Mouse (Mus musculus): ENCODE measurements around the gene Ccdc141. TPM values are rescaled to one million over a fixed set of nuclear protein-coding genes. Genes with fewer than 3 reads are reported as not detected.
"Not testable (repeated sequence)": the region's sequence is repeated elsewhere in the genome, so short reads cannot be mapped to it uniquely, and the experiment has no call there.

Gene Ccdc141
- polyA plus RNA-seq, 2 experiments, result 0.29 to 0.58 TPM

- WGBS (ENCODE audit: insufficient replicate concordance), result 67% methylated on average over 10 of the region's 10 CpGs
- no peak overlapping the region for H3K27ac ChIP-seq
- no peaks in the 10 kb centered on the region for H3K9me3 ChIP-seq (ENCODE audit: control insufficient read depth, low read length)
- H3K27me3 ChIP-seq (ENCODE audit: control insufficient read depth, insufficient read depth, low read length), result no peaks in the 10 kb centered on the region
- no peaks in the 10 kb centered on the region for H3K4me1 ChIP-seq (replicated peaks; ENCODE audit: control insufficient read depth in 2 of 2, insufficient read depth in 2 of 2, low read length in 1 of 2)
- H3K4me2 ChIP-seq (ENCODE audit: low read depth), result no peak overlapping the region
- no peaks in the 10 kb centered on the region for H3K36me3 ChIP-seq (replicated peaks; ENCODE audit: control insufficient read depth, insufficient read depth, low read depth)
- DNase-seq (ENCODE audit: low read depth in 3 of 3, low spot score in 3 of 3) (no peak), ATAC-seq (ENCODE audit: insufficient read depth) (no peak)
- TF ChIP-seq CTCF (IDR thresholded peaks at IDR 0.05; ENCODE audit: low read depth) (no peak), EP300 (IDR thresholded peaks at IDR 0.05; ENCODE audit: low read depth) (no peak)
- H3K4me3 ChIP-seq (ENCODE audit: insufficient read depth in 1 of 2, low read depth in 2 of 2, low read length in 2 of 2), result no peak overlapping the region
- no peak overlapping the region for H3K9ac ChIP-seq (replicated peaks)
Observed at GRCm38 (mm10) chr2:77037211-77037610, 133.2 kb downstream of the Ccdc141 start.

- Histone ChIP-seq H3K4me2 (ENCODE audit: low read depth) (no peak overlapping the region), H3K36me3 (replicated peaks; ENCODE audit: control insufficient read depth, insufficient read depth, low read depth) (no peaks in the 10 kb centered on the region)
- WGBS (ENCODE audit: insufficient replicate concordance), result 58% methylated on average over 4 of the region's 4 CpGs
Observed at GRCm38 (mm10) chr2:77034112-77034511, 136.3 kb downstream of the Ccdc141 start.

DNA sequence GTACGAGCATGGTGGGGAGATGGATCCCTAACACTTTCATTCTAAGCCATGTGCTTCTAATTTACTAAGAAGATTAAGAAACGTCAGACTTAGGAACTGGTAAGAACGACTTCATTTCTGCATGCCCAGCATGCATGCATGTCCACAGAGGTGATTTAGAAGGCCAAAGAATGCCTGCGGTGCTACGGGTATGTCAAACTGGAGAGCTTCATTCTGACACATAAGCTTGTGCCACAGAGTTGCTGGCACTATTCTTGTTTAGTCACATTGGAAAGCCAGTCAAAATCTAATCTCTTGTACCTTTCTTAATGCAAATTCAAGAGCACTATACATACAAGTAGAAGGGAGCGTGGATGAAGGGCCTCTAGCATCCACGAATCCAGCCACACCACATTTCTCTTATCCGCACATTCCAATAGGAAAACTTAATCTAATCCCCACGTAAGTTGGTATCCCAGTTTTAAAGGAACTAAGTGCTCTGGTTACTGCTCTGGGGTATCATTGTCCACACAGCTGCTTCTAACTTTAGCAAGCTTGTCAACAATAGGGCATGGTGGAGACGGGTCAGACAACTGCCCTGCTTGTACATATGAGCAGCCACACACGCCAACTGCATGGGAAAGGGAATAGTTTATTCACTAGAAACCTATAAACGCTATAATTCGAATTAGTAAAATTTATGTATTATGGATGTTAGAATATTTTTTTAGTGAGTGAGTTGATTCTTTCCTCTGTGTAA lies 136.9 kb downstream of the Ccdc141 start:
- no peak for TF ChIP-seq EP300 (IDR thresholded peaks at IDR 0.05; ENCODE audit: low read depth)
- no peak for TF ChIP-seq CTCF (IDR thresholded peaks at IDR 0.05; ENCODE audit: low read depth)
- no peaks in the 10 kb centered on the region for H3K9me3 ChIP-seq (ENCODE audit: control insufficient read depth, low read length)
- ATAC-seq (ENCODE audit: insufficient read depth), result no peak

More at GRCm38 (mm10) chr2:77034112-77034511, 136.3 kb downstream of the Ccdc141 start:
- H3K9ac ChIP-seq (replicated peaks), result no peak overlapping the region
- H3K27ac ChIP-seq, result no peak overlapping the region
- no peaks in the 10 kb centered on the region for H3K4me1 ChIP-seq (replicated peaks; ENCODE audit: control insufficient read depth in 2 of 2, insufficient read depth in 2 of 2, low read length in 1 of 2)
- no peaks in the 10 kb centered on the region for H3K27me3 ChIP-seq (ENCODE audit: control insufficient read depth, insufficient read depth, low read length)
- ATAC-seq (ENCODE audit: insufficient read depth) (no peak), DNase-seq (ENCODE audit: low read depth in 3 of 3, low spot score in 3 of 3) (no peak)
- no peak overlapping the region for H3K4me3 ChIP-seq (ENCODE audit: insufficient read depth in 1 of 2, low read depth in 2 of 2, low read length in 2 of 2)
- H3K9me3 ChIP-seq (ENCODE audit: control insufficient read depth, low read length), result no peaks in the 10 kb centered on the region
- TF ChIP-seq CTCF (IDR thresholded peaks at IDR 0.05; ENCODE audit: low read depth) (no peak), EP300 (IDR thresholded peaks at IDR 0.05; ENCODE audit: low read depth) (no peak)

GRCm38 (mm10) chr2:77020649-77021048 lies 149.8 kb downstream of the Ccdc141 start:
- DNase-seq (ENCODE audit: low read depth in 3 of 3, low spot score in 3 of 3) (no peak), ATAC-seq (ENCODE audit: insufficient read depth) (no peak)
- Histone ChIP-seq H3K27ac (no peak overlapping the region), H3K36me3 (replicated peaks; ENCODE audit: control insufficient read depth, insufficient read depth, low read depth) (no peaks in the 10 kb centered on the region), H3K9ac (replicated peaks) (no peak overlapping the region), H3K4me1 (replicated peaks; ENCODE audit: control insufficient read depth in 2 of 2, insufficient read depth in 2 of 2, low read length in 1 of 2) (no peaks in the 10 kb centered on the region), H3K27me3 (ENCODE audit: control insufficient read depth, insufficient read depth, low read length) (no peaks in the 10 kb centered on the region), H3K4me2 (ENCODE audit: low read depth) (no peak overlapping the region), H3K4me3 (ENCODE audit: insufficient read depth in 1 of 2, low read depth in 2 of 2, low read length in 2 of 2) (no peak overlapping the region), H3K9me3 (ENCODE audit: control insufficient read depth, low read length) (no peaks in the 10 kb centered on the region)
- WGBS (ENCODE audit: insufficient replicate concordance), result 55% methylated on average over 2 of the region's 2 CpGs
- TF ChIP-seq CTCF (IDR thresholded peaks at IDR 0.05; ENCODE audit: low read depth) (no peak), EP300 (IDR thresholded peaks at IDR 0.05; ENCODE audit: low read depth) (no peak)

More for the DNA sequence above, 136.9 kb downstream of the Ccdc141 start:
- no peaks in the 10 kb centered on the region for H3K36me3 ChIP-seq (replicated peaks; ENCODE audit: control insufficient read depth, insufficient read depth, low read depth)
- H3K4me2 ChIP-seq (ENCODE audit: low read depth), result no peak overlapping the region
- no peak overlapping the region for H3K4me3 ChIP-seq (ENCODE audit: insufficient read depth in 1 of 2, low read depth in 2 of 2, low read length in 2 of 2)
- no peaks in the 10 kb centered on the region for H3K27me3 ChIP-seq (ENCODE audit: control insufficient read depth, insufficient read depth, low read length)
- H3K27ac ChIP-seq, result no peak overlapping the region
- WGBS (ENCODE audit: insufficient replicate concordance), result 63% methylated on average over 13 of the region's 13 CpGs
- DNase-seq (ENCODE audit: low read depth in 3 of 3, low spot score in 3 of 3), result no peak
- H3K4me1 ChIP-seq (replicated peaks; ENCODE audit: control insufficient read depth in 2 of 2, insufficient read depth in 2 of 2, low read length in 1 of 2), result no peaks in the 10 kb centered on the region
- no peak overlapping the region for H3K9ac ChIP-seq (replicated peaks)

- H3K9ac ChIP-seq (replicated peaks), result no peak overlapping the region
- no peaks in the 10 kb centered on the region for H3K36me3 ChIP-seq (replicated peaks; ENCODE audit: control insufficient read depth, insufficient read depth, low read depth)
- H3K4me1 ChIP-seq (replicated peaks; ENCODE audit: control insufficient read depth in 2 of 2, insufficient read depth in 2 of 2, low read length in 1 of 2), result no peaks in the 10 kb centered on the region
- no peaks in the 10 kb centered on the region for H3K27me3 ChIP-seq (ENCODE audit: control insufficient read depth, insufficient read depth, low read length)
- DNase-seq (ENCODE audit: low read depth in 3 of 3, low spot score in 3 of 3) (no peak), ATAC-seq (ENCODE audit: insufficient read depth) (no peak)
- WGBS (ENCODE audit: insufficient replicate concordance), result 50% methylated on average over 4 of the region's 4 CpGs
- H3K9me3 ChIP-seq (ENCODE audit: control insufficient read depth, low read length), result no peaks in the 10 kb centered on the region
- H3K27ac ChIP-seq, result no peak overlapping the region
- TF ChIP-seq CTCF (IDR thresholded peaks at IDR 0.05; ENCODE audit: low read depth), result no peak
- no peak for TF ChIP-seq EP300 (IDR thresholded peaks at IDR 0.05; ENCODE audit: low read depth)
- no peak overlapping the region for H3K4me2 ChIP-seq (ENCODE audit: low read depth)
- no peak overlapping the region for H3K4me3 ChIP-seq (ENCODE audit: insufficient read depth in 1 of 2, low read depth in 2 of 2, low read length in 2 of 2)
Observed at GRCm38 (mm10) chr2:77017735-77018134, 152.7 kb downstream of the Ccdc141 start.

- H3K4me1 ChIP-seq (replicated peaks; ENCODE audit: control insufficient read depth in 2 of 2, insufficient read depth in 2 of 2, low read length in 1 of 2); ATAC-seq (ENCODE audit: insufficient read depth); H3K9me3 ChIP-seq (ENCODE audit: control insufficient read depth, low read length); H3K9ac ChIP-seq (replicated peaks); H3K4me2 ChIP-seq (ENCODE audit: low read depth); H3K36me3 ChIP-seq (replicated peaks; ENCODE audit: control insufficient read depth, insufficient read depth, low read depth); DNase-seq (ENCODE audit: low read depth in 3 of 3, low spot score in 3 of 3); H3K27me3 ChIP-seq (ENCODE audit: control insufficient read depth, insufficient read depth, low read length); H3K27ac ChIP-seq; H3K4me3 ChIP-seq (ENCODE audit: insufficient read depth in 1 of 2, low read depth in 2 of 2, low read length in 2 of 2): not testable (repeated sequence)
- 63% methylated on average over 6 of the region's 6 CpGs for WGBS (ENCODE audit: insufficient replicate concordance)
Observed at GRCm38 (mm10) chr2:77013449-77013848, 157.0 kb downstream of the Ccdc141 start.
